Mouse (Mus musculus) subcutaneous adipose tissue, adult 2 months (tissue): ENCODE results near the gene Wtap. TPM values are rescaled to one million over a fixed set of nuclear protein-coding genes. Genes with fewer than 3 reads are reported as not detected.

Source experiments
- polyA plus RNA-seq: library from polyadenylated mRNA; depleted of rRNA; stranded (reverse); fragments of >200 nt; gene quantifications from 2 replicates; pipeline ENCODE4 v1.2.3, GENCODE M21; 2012; ENCODE audit warnings: low replicate concordance; rRNA removed

Wtap gene
- 17.7 and 22.8 TPM in 2 replicates for polyA plus RNA-seq

GRCm38 (mm10) chr17:12994069-12994468 lies at the start of gene Wtap:
Gene Wtap, minus strand, starts transcription at chr17:12994169.

GRCm38 (mm10) chr17:13006546-13006945 lies 12.6 kb upstream of the Wtap start, which contains the start of gene Sod2:
Gene Sod2, plus strand, starts transcription at chr17:13006846.

GRCm38 (mm10) chr17:12960331-12960873 lies 33.6 kb downstream of the Wtap start, which contains the start of gene Acat2:
Gene Acat2, minus strand, starts transcription at chr17:12960747.

GRCm38 (mm10) chr17:12940151-12940805 lies 53.7 kb downstream of the Wtap start, which contains the start of gene Acat3:
Gene Acat3, minus strand, starts transcription at chr17:12940600.

Other genes starting within 250 kb of the Wtap start
- 26.6 and 48.4 TPM in 2 replicates for gene Igf2r, start 224.5 kb downstream of the Wtap start, polyA plus RNA-seq
- gene Mas1, start 126.0 kb downstream of the Wtap start, polyA plus RNA-seq: 0.13 and 1.8 TPM in 2 replicates
- 0.73 and 1.2 TPM in 2 replicates for gene Mrgprh, start 118.1 kb downstream of the Wtap start, polyA plus RNA-seq
- gene Pnldc1, start 83.9 kb downstream of the Wtap start, polyA plus RNA-seq: 4.1 and 19.7 TPM in 2 replicates
- 64.6 and 97.5 TPM in 2 replicates for gene Tcp1, start 78.5 kb downstream of the Wtap start, polyA plus RNA-seq
- gene Mrpl18, start 77.8 kb downstream of the Wtap start, polyA plus RNA-seq: 31.6 and 34.9 TPM in 2 replicates
- gene Acat3, start 53.6 kb downstream of the Wtap start, polyA plus RNA-seq: 0.42 and 0.85 TPM in 2 replicates
- 45.2 and 66.0 TPM in 2 replicates for gene Acat2, start 33.4 kb downstream of the Wtap start, polyA plus RNA-seq
- gene Sod2, start 12.7 kb upstream of the Wtap start, polyA plus RNA-seq: 317 and 641 TPM in 2 replicates
- gene Gpr31b, start 58.1 kb upstream of the Wtap start, polyA plus RNA-seq: 0.09 and 0.59 TPM in 2 replicates
- gene Tcp10b, start 66.9 kb upstream of the Wtap start, polyA plus RNA-seq: 0.09 and 0.22 TPM in 2 replicates
- gene Unc93a, start 137.6 kb upstream of the Wtap start, polyA plus RNA-seq: 0.15 and 0.19 TPM in 2 replicates
- not detected in 2 replicates for gene Smok2a, start 227.0 kb upstream of the Wtap start, polyA plus RNA-seq
- gene Smok2b, start 236.1 kb upstream of the Wtap start, polyA plus RNA-seq: not detected in 2 replicates